Mouse (Mus musculus): Measurements from ENCODE around the gene Crip3. TPM values are rescaled to one million over a fixed set of nuclear protein-coding genes. Genes with fewer than 3 reads are reported as not detected.
A peak's percentile ranks its signal among the peaks of the same experiment; 100 is the strongest.

Crip3 gene
- polyA plus RNA-seq, 1 experiment from 2014 or later = 0.85 TPM

DNA sequence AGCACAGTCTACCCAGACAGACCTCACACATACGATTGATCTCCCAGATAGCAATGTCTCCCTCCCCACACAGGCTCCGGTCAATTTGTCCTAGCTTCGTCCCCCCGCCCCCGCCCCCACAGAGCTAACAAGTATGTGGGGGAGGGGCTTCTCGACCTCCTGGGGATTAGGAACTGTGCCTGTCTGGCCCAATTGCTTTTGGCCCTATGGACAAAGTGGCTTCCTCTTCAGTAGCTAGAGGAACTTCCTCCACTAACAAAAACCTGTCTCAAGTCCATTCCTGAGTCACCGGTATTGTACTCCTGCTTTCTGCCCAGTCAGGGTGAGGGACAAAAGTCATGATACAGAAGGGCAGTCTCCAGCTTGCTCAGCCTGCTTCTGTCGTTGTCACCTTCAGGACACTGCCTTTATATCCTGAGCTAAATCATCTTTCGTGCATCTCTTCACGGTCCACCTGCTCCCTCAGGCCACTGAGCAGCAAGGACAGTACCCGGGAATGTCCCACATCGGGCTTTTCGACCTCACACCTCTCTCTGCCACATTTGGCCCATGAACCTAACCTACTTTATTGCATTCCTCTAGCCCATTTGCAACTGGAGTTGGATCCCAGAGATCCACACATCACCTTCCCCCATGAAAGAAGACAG, 24.7 kb downstream of the Crip3 start:
- ATAC-seq (ENCODE audit: low FRiP score) = 0 out of 2 replicates have a peak, but pooled peaks have one; percentile 1
- H3K27me3 ChIP-seq (ENCODE audit: control insufficient read depth, insufficient read depth, low read length) = peaks cover 7% of the 10 kb centered on the region
- peak overlapping the region; percentile 75 for H3K4me2 ChIP-seq
- H3K4me3 ChIP-seq (ENCODE audit: low read depth, low read length) = no peak overlapping the region
- DNase-seq (ENCODE audit: low spot score, missing footprints) = no peak
- H3K9me3 ChIP-seq (ENCODE audit: control insufficient read depth, low read length) = no peaks in the 10 kb centered on the region
- peak overlapping the region; percentile 48; the same call in 1 of the 2 replicates for H3K9ac ChIP-seq (ENCODE audit: low read length)
- WGBS = 5% methylated on average over 13 of the region's 13 CpGs
- H3K27ac ChIP-seq (ENCODE audit: low read depth, low read length) = peak overlapping the region; percentile 44
- H3K4me1 ChIP-seq (ENCODE audit: control insufficient read depth, insufficient read depth, low read length) = peaks cover 35% of the 10 kb centered on the region
- H3K36me3 ChIP-seq (ENCODE audit: control insufficient read depth, insufficient read depth, low read length) = no peaks in the 10 kb centered on the region

DNA sequence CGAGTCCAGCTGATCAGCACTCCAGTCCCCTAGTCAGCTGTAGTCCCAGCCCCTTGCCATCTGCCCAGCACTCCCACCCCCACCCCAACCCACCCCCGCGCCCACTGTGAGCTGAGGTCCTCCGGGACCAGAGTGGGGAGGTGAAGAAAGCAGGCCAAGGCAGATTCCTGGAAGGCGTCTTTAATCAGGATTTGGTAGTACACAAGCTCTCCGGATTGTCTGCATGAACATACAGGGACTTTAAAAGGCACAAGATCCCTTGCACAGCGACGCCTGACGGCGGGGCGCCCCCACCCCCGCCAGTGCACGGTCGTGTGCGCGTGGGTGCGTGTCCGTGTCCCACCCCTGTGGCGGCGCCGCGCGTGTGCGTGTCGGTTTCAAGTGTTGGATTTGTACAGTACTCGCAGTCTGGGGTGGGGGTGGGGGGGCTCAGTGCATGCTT, 25.3 kb downstream of the Crip3 start:
- 2% methylated on average over 24 of the region's 26 CpGs for WGBS
- H3K27ac ChIP-seq (ENCODE audit: low read depth, low read length) = peak overlapping the region; percentile 44
- peak overlapping the region; percentile 48; the same call in 1 of the 2 replicates for H3K9ac ChIP-seq (ENCODE audit: low read length)
- peak; percentile 60 for ATAC-seq (ENCODE audit: low FRiP score)
- H3K4me3 ChIP-seq (ENCODE audit: low read depth, low read length) = peak overlapping the region; percentile 27
- H3K4me1 ChIP-seq (ENCODE audit: control insufficient read depth, insufficient read depth, low read length) = peaks cover 35% of the 10 kb centered on the region
- peak; percentile 91 for DNase-seq (ENCODE audit: low spot score, missing footprints)
- peaks cover 7% of the 10 kb centered on the region for H3K27me3 ChIP-seq (ENCODE audit: control insufficient read depth, insufficient read depth, low read length)
- H3K36me3 ChIP-seq (ENCODE audit: control insufficient read depth, insufficient read depth, low read length) = no peaks in the 10 kb centered on the region
- H3K4me2 ChIP-seq = peak overlapping the region; percentile 75
- no peaks in the 10 kb centered on the region for H3K9me3 ChIP-seq (ENCODE audit: control insufficient read depth, low read length)

DNA sequence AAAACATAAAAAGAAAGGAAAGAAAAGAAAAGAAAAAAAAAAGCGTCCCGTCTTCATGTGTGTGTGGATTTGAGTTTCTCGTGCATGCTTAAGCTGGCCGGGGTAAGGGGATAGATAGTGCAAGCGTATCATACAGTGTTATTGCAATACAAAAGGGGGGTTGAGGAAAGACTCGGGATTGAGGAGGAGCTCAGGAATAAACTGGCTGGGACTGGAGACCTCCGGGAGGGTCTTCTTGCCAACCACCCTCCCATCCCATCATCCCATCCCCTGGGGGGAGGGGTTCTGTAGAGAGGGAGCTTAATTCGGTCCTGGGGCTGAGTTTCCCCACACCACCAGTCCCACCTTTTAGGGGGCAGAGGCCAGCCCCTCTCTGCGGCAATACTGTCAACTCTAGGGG, 25.8 kb downstream of the Crip3 start:
- H3K27ac ChIP-seq (ENCODE audit: low read depth, low read length) = no peak overlapping the region; the same call in 1 of the 2 replicates
- no peaks in the 10 kb centered on the region for H3K9me3 ChIP-seq (ENCODE audit: control insufficient read depth, low read length)
- peak overlapping the region; percentile 27 for H3K4me3 ChIP-seq (ENCODE audit: low read depth, low read length)
- peaks cover 35% of the 10 kb centered on the region for H3K4me1 ChIP-seq (ENCODE audit: control insufficient read depth, insufficient read depth, low read length)
- peak overlapping the region; percentile 53 for H3K9ac ChIP-seq (ENCODE audit: low read length)
- peak overlapping the region; percentile 75 for H3K4me2 ChIP-seq
- ATAC-seq (ENCODE audit: low FRiP score) (peak; percentile 22; the same call in 1 of the 2 replicates), DNase-seq (ENCODE audit: low spot score, missing footprints) (peak; percentile 91)
- H3K27me3 ChIP-seq (ENCODE audit: control insufficient read depth, insufficient read depth, low read length) = peaks cover 7% of the 10 kb centered on the region
- WGBS = 2% methylated on average over 9 of the region's 9 CpGs
- no peaks in the 10 kb centered on the region for H3K36me3 ChIP-seq (ENCODE audit: control insufficient read depth, insufficient read depth, low read length)

DNA sequence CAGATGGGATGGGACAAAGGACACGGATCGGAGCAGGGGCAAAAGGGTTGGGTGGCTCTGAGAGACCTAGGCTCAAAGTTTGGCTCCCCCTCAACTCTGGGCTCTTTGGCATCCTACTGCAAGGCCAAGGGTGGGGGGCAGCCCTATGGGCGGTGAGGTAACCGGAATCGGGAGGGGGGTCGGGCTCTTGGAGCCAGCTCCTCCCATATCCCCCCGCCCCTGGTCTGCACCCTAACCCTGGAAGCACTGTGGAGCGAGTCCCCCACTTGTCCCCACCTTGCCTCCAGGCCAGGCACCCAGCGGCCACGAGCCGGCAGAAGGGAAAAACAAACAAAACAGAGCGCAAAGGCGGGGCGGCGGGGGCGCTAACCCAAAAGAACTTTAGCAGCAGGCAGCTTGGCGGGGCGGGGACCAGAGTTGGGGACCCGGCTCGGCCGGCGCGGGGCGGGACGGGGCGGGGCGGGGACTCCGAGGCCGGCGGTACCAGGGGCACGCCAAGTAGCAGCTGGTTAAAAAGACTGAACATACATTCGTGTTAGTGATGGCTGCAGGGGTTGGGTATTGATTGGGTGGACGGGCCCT, 26.5 kb downstream of the Crip3 start:
- under 1% methylated on average over 33 of the region's 33 CpGs for WGBS
- Histone ChIP-seq H3K9me3 (ENCODE audit: control insufficient read depth, low read length) (no peaks in the 10 kb centered on the region), H3K36me3 (ENCODE audit: control insufficient read depth, insufficient read depth, low read length) (no peaks in the 10 kb centered on the region; the same call in 1 of the 2 replicates), H3K27ac (ENCODE audit: low read depth, low read length) (no peak overlapping the region; the same call in 1 of the 2 replicates), H3K4me3 (ENCODE audit: low read depth, low read length) (peak overlapping the region; percentile 27), H3K9ac (ENCODE audit: low read length) (peak overlapping the region; percentile 53), H3K4me2 (peak overlapping the region; percentile 75), H3K27me3 (ENCODE audit: control insufficient read depth, insufficient read depth, low read length) (peaks cover 11% of the 10 kb centered on the region), H3K4me1 (ENCODE audit: control insufficient read depth, insufficient read depth, low read length) (peaks cover 35% of the 10 kb centered on the region)
- ATAC-seq (ENCODE audit: low FRiP score) = peak; percentile 71
- DNase-seq (ENCODE audit: low spot score, missing footprints) = peak; percentile 95

DNA sequence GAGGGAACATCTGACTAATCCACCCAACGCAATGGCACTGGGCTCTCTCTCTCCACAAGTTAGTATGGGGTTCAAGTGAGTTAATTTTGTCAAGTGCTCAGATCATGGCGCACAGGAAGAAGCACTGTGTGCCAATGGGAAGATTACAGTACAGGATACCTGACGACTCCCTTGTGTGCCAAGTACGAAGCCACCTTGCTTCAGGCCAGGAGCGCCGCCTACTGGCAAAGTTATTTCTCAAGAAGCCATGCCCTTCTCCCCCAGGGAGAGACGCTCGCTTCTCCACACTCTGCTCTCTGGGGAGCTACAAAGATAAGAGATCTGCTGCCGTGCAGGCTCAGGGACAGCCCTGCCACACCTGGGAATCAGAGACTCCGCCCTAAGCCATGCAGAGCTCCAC, 29.1 kb downstream of the Crip3 start:
- DNase-seq (ENCODE audit: low spot score, missing footprints) (no peak), ATAC-seq (ENCODE audit: low FRiP score) (no peak)
- Histone ChIP-seq H3K4me3 (ENCODE audit: low read depth, low read length) (no peak overlapping the region), H3K4me2 (no peak overlapping the region), H3K9ac (ENCODE audit: low read length) (no peak overlapping the region), H3K9me3 (ENCODE audit: control insufficient read depth, low read length) (no peaks in the 10 kb centered on the region), H3K36me3 (ENCODE audit: control insufficient read depth, insufficient read depth, low read length) (no peaks in the 10 kb centered on the region; the same call in 1 of the 2 replicates), H3K27me3 (ENCODE audit: control insufficient read depth, insufficient read depth, low read length) (peaks cover 20% of the 10 kb centered on the region), H3K27ac (ENCODE audit: low read depth, low read length) (no peak overlapping the region), H3K4me1 (ENCODE audit: control insufficient read depth, insufficient read depth, low read length) (peaks cover 37% of the 10 kb centered on the region)
- 13% methylated on average over 10 of the region's 10 CpGs for WGBS

DNA sequence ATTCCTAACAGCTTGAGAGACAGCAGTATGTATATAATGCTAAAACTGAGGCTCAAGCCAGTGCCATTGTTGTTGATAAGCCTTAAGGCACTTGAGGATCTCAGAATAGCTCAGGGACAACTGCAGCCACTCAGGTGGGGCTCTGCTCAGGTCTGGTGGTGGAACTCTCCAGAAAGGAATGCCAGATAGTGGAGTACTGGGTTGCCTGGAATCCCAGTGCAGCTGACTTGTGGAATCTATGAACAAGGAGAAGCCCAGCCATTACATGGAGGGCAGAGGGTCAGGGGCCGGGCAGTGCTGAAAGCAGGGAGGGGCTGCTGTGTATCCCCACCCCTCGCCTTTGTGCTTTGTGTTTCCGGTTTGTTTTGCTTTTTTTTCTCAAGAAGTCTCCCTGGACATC, 29.7 kb downstream of the Crip3 start:
- Histone ChIP-seq H3K4me2 (no peak overlapping the region), H3K9ac (ENCODE audit: low read length) (no peak overlapping the region), H3K9me3 (ENCODE audit: control insufficient read depth, low read length) (no peaks in the 10 kb centered on the region), H3K4me3 (ENCODE audit: low read depth, low read length) (no peak overlapping the region), H3K36me3 (ENCODE audit: control insufficient read depth, insufficient read depth, low read length) (no peaks in the 10 kb centered on the region; the same call in 1 of the 2 replicates), H3K4me1 (ENCODE audit: control insufficient read depth, insufficient read depth, low read length) (peaks cover 31% of the 10 kb centered on the region), H3K27ac (ENCODE audit: low read depth, low read length) (no peak overlapping the region), H3K27me3 (ENCODE audit: control insufficient read depth, insufficient read depth, low read length) (peaks cover 20% of the 10 kb centered on the region)
- ATAC-seq (ENCODE audit: low FRiP score) (no peak), DNase-seq (ENCODE audit: low spot score, missing footprints) (no peak)
- 44% methylated on average over 3 of the region's 3 CpGs for WGBS

DNA sequence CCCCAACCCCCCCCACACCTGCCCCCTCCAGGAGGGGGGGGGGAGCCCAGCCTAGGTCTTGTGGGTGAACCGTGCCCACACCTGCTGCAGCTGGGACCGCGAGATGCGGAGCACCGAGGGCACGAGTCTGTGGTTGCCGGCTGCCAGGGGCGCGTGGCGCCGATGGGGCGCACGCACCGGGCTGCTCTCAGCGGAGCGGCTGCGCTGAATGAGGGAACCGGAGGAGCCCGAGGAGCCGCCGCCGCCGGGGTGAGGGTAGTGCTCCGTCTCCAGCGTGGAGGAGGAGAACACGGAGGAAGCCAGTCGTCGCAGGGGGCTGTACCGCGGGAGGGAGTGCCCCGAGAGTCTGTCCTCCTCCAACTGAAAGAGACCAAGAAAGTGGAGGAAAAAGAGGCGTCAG, 31.9 kb downstream of the Crip3 start:
- ATAC-seq (ENCODE audit: low FRiP score) (no peak), DNase-seq (ENCODE audit: low spot score, missing footprints) (no peak)
- Histone ChIP-seq H3K4me1 (ENCODE audit: control insufficient read depth, insufficient read depth, low read length) (peaks cover 8% of the 10 kb centered on the region), H3K4me2 (peak overlapping the region; percentile 30), H3K27ac (ENCODE audit: low read depth, low read length) (no peak overlapping the region), H3K9me3 (ENCODE audit: control insufficient read depth, low read length) (no peaks in the 10 kb centered on the region), H3K27me3 (ENCODE audit: control insufficient read depth, insufficient read depth, low read length) (peaks cover 20% of the 10 kb centered on the region), H3K4me3 (ENCODE audit: low read depth, low read length) (no peak overlapping the region), H3K36me3 (ENCODE audit: control insufficient read depth, insufficient read depth, low read length) (no peaks in the 10 kb centered on the region; the same call in 1 of the 2 replicates), H3K9ac (ENCODE audit: low read length) (no peak overlapping the region)
- WGBS = 2% methylated on average over 32 of the region's 32 CpGs

DNA sequence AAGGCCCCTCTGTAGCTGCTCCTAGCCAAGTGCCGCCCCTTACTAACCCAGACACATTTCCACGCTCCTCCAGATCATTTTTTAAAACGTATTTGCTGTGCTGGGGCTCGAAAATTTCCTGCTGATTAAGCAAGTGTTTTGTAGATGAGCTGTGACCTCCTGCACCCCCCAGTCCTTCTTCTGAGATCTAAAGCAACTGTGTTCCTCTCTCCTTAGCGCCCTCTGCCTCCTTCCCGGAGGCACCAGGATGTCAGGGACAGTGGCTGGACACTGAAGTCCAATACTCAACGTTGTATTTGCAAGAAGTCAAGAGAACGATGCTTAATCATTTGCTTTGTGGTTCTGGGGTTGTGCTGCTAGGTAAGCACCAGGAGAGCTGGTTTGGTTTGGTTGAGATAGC, 32.6 kb downstream of the Crip3 start:
- Histone ChIP-seq H3K4me3 (ENCODE audit: low read depth, low read length) (no peak overlapping the region), H3K36me3 (ENCODE audit: control insufficient read depth, insufficient read depth, low read length) (no peaks in the 10 kb centered on the region; the same call in 1 of the 2 replicates), H3K4me1 (ENCODE audit: control insufficient read depth, insufficient read depth, low read length) (peaks cover 3% of the 10 kb centered on the region; the same call in 1 of the 2 replicates), H3K9me3 (ENCODE audit: control insufficient read depth, low read length) (no peaks in the 10 kb centered on the region), H3K4me2 (peak overlapping the region; percentile 30; the same call in 1 of the 2 replicates), H3K9ac (ENCODE audit: low read length) (no peak overlapping the region), H3K27ac (ENCODE audit: low read depth, low read length) (no peak overlapping the region), H3K27me3 (ENCODE audit: control insufficient read depth, insufficient read depth, low read length) (peaks cover 18% of the 10 kb centered on the region)
- WGBS = 9% methylated on average over 8 of the region's 8 CpGs
- ATAC-seq (ENCODE audit: low FRiP score) (no peak), DNase-seq (ENCODE audit: low spot score, missing footprints) (no peak)

DNA sequence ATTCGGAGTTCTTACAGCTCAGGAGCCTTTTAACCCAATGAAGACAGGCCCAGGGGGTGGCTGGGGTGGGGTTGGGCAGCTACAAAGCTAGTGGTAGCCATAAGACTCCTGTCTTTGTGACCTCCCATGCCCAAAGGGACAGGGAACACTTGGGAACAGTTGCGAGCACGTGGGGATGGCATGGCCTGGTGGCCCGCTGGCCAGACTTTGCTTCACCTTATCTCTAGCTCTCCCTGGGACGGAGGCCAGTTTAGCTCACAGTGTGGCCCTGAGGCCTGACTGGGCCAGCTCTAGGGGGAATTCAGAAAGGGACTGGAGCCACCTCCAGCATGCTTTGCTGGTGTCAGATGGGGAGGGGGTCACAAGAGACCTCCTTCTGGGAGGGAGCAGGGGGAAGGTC, 33.5 kb downstream of the Crip3 start:
- 79% methylated on average over 5 of the region's 5 CpGs for WGBS
- Histone ChIP-seq H3K36me3 (ENCODE audit: control insufficient read depth, insufficient read depth, low read length) (no peaks in the 10 kb centered on the region; the same call in 1 of the 2 replicates), H3K4me3 (ENCODE audit: low read depth, low read length) (no peak overlapping the region), H3K9me3 (ENCODE audit: control insufficient read depth, low read length) (no peaks in the 10 kb centered on the region), H3K9ac (ENCODE audit: low read length) (no peak overlapping the region), H3K4me2 (no peak overlapping the region), H3K27ac (ENCODE audit: low read depth, low read length) (no peak overlapping the region), H3K4me1 (ENCODE audit: control insufficient read depth, insufficient read depth, low read length) (peaks cover 3% of the 10 kb centered on the region; the same call in 1 of the 2 replicates), H3K27me3 (ENCODE audit: control insufficient read depth, insufficient read depth, low read length) (peaks cover 18% of the 10 kb centered on the region)
- ATAC-seq (ENCODE audit: low FRiP score) = no peak
- no peak for DNase-seq (ENCODE audit: low spot score, missing footprints)
